Mouse (Mus musculus): ENCODE results near the gene Enpp7.

- TF ChIP-seq EP300 (IDR thresholded peaks at IDR 0.05; ENCODE audit: low read depth) (no peak), CTCF (IDR thresholded peaks at IDR 0.05; ENCODE audit: low read depth) (no peak)
These were observed 33.2 kb downstream of the Enpp7 start for GRCm38 (mm10) chr11:119021180-119021579.
